Mouse (Mus musculus): ENCODE results near the gene Ddx59. TPM values are rescaled to one million over a fixed set of nuclear protein-coding genes. Genes with fewer than 3 reads are reported as not detected.

The Ddx59 gene
- polyA plus RNA-seq, 1 experiment from 2014 or later, result 20.1 TPM

- ATAC-seq (ENCODE audit: insufficient read depth, low FRiP score, low TSS enrichment) (no peak), DNase-seq (ENCODE audit: low spot score) (no peak)
- Histone ChIP-seq H3K4me1 (ENCODE audit: control insufficient read depth, insufficient read depth, low read length) (no peaks in the 10 kb centered on the region), H3K9ac (ENCODE audit: low read length) (no peak overlapping the region), H3K4me3 (ENCODE audit: low read depth, low read length) (no peak overlapping the region), H3K27me3 (ENCODE audit: control insufficient read depth, insufficient read depth, low read length) (no peaks in the 10 kb centered on the region), H3K27ac (ENCODE audit: low read depth, low read length) (no peak overlapping the region), H3K9me3 (ENCODE audit: control insufficient read depth, low read length) (no peaks in the 10 kb centered on the region), H3K36me3 (ENCODE audit: control insufficient read depth, insufficient read depth, low read length) (no peaks in the 10 kb centered on the region), H3K4me2 (ENCODE audit: low read depth) (no peak overlapping the region)
- 81% methylated on average over 6 of the region's 6 CpGs for WGBS
Observed at GRCm38 (mm10) chr1:136456741-136457140, 41.7 kb downstream of the Ddx59 start.

- Histone ChIP-seq H3K36me3 (ENCODE audit: control insufficient read depth, insufficient read depth, low read length) (no peaks in the 10 kb centered on the region), H3K4me2 (ENCODE audit: low read depth) (no peak overlapping the region), H3K9ac (ENCODE audit: low read length) (no peak overlapping the region), H3K27me3 (ENCODE audit: control insufficient read depth, insufficient read depth, low read length) (no peaks in the 10 kb centered on the region), H3K4me1 (ENCODE audit: control insufficient read depth, insufficient read depth, low read length) (no peaks in the 10 kb centered on the region), H3K9me3 (ENCODE audit: control insufficient read depth, low read length) (no peaks in the 10 kb centered on the region), H3K27ac (ENCODE audit: low read depth, low read length) (no peak overlapping the region), H3K4me3 (ENCODE audit: low read depth, low read length) (no peak overlapping the region)
- ATAC-seq (ENCODE audit: insufficient read depth, low FRiP score, low TSS enrichment), result no peak
- DNase-seq (ENCODE audit: low spot score), result no peak
- 68% methylated on average over 4 of the region's 4 CpGs for WGBS
Observed at GRCm38 (mm10) chr1:136457403-136457802, 42.3 kb downstream of the Ddx59 start.

- no peaks in the 10 kb centered on the region for H3K9me3 ChIP-seq (ENCODE audit: control insufficient read depth, low read length)
- H3K4me1 ChIP-seq (ENCODE audit: control insufficient read depth, insufficient read depth, low read length), result no peaks in the 10 kb centered on the region
- H3K9ac ChIP-seq (ENCODE audit: low read length), result no peak overlapping the region
- H3K27ac ChIP-seq (ENCODE audit: low read depth, low read length), result no peak overlapping the region
- no peak overlapping the region for H3K4me3 ChIP-seq (ENCODE audit: low read depth, low read length)
- no peaks in the 10 kb centered on the region for H3K27me3 ChIP-seq (ENCODE audit: control insufficient read depth, insufficient read depth, low read length)
- ATAC-seq (ENCODE audit: insufficient read depth, low FRiP score, low TSS enrichment) (no peak), DNase-seq (ENCODE audit: low spot score) (peak; percentile 57)
- H3K36me3 ChIP-seq (ENCODE audit: control insufficient read depth, insufficient read depth, low read length), result no peaks in the 10 kb centered on the region
- WGBS, result 32% methylated on average over 9 of the region's 9 CpGs
- H3K4me2 ChIP-seq (ENCODE audit: low read depth), result no peak overlapping the region
Observed at GRCm38 (mm10) chr1:136458691-136459245, 43.7 kb downstream of the Ddx59 start.

GRCm38 (mm10) chr1:136462443-136462842 lies 47.4 kb downstream of the Ddx59 start:
- 59% methylated on average over 10 of the region's 10 CpGs for WGBS
- Histone ChIP-seq H3K4me3 (ENCODE audit: low read depth, low read length) (no peak overlapping the region), H3K27me3 (ENCODE audit: control insufficient read depth, insufficient read depth, low read length) (no peaks in the 10 kb centered on the region), H3K4me1 (ENCODE audit: control insufficient read depth, insufficient read depth, low read length) (peaks cover 9% of the 10 kb centered on the region), H3K27ac (ENCODE audit: low read depth, low read length) (no peak overlapping the region), H3K9me3 (ENCODE audit: control insufficient read depth, low read length) (no peaks in the 10 kb centered on the region), H3K4me2 (ENCODE audit: low read depth) (no peak overlapping the region), H3K9ac (ENCODE audit: low read length) (no peak overlapping the region), H3K36me3 (ENCODE audit: control insufficient read depth, insufficient read depth, low read length) (no peaks in the 10 kb centered on the region)
- DNase-seq (ENCODE audit: low spot score) (no peak), ATAC-seq (ENCODE audit: insufficient read depth, low FRiP score, low TSS enrichment) (no peak)

GRCm38 (mm10) chr1:136465168-136465567 lies 50.1 kb downstream of the Ddx59 start:
- no peak for DNase-seq (ENCODE audit: low spot score)
- Histone ChIP-seq H3K27ac (ENCODE audit: low read depth, low read length) (no peak overlapping the region), H3K36me3 (ENCODE audit: control insufficient read depth, insufficient read depth, low read length) (no peaks in the 10 kb centered on the region), H3K4me3 (ENCODE audit: low read depth, low read length) (no peak overlapping the region), H3K4me1 (ENCODE audit: control insufficient read depth, insufficient read depth, low read length) (peaks cover 10% of the 10 kb centered on the region), H3K9me3 (ENCODE audit: control insufficient read depth, low read length) (no peaks in the 10 kb centered on the region), H3K4me2 (ENCODE audit: low read depth) (no peak overlapping the region), H3K27me3 (ENCODE audit: control insufficient read depth, insufficient read depth, low read length) (no peaks in the 10 kb centered on the region), H3K9ac (ENCODE audit: low read length) (no peak overlapping the region)
- ATAC-seq (ENCODE audit: insufficient read depth, low FRiP score, low TSS enrichment), result no peak

GRCm38 (mm10) chr1:136466143-136466811 lies 51.2 kb downstream of the Ddx59 start, which contains the start of gene Kif14:
Gene Kif14, plus strand, starts transcription at chr1:136466343.
- Histone ChIP-seq H3K36me3 (ENCODE audit: control insufficient read depth, insufficient read depth, low read length) (no peaks in the 10 kb centered on the region), H3K9me3 (ENCODE audit: control insufficient read depth, low read length) (no peaks in the 10 kb centered on the region), H3K4me1 (ENCODE audit: control insufficient read depth, insufficient read depth, low read length) (peaks cover 19% of the 10 kb centered on the region), H3K9ac (ENCODE audit: low read length) (peak within 1 kb of the TSS; percentile 70), H3K27me3 (ENCODE audit: control insufficient read depth, insufficient read depth, low read length) (no peaks in the 10 kb centered on the region), H3K4me2 (ENCODE audit: low read depth) (peak within 1 kb of the TSS; percentile 94), H3K4me3 (ENCODE audit: low read depth, low read length) (peak within 1 kb of the TSS; percentile 64), H3K27ac (ENCODE audit: low read depth, low read length) (no peak within 1 kb of the TSS)
- ATAC-seq (ENCODE audit: insufficient read depth, low FRiP score, low TSS enrichment) (peak; percentile 98), DNase-seq (ENCODE audit: low spot score) (peak; percentile 99)
- under 1% methylated on average over 52 of the region's 52 CpGs for WGBS

- H3K9me3 ChIP-seq (ENCODE audit: control insufficient read depth, low read length), result no peaks in the 10 kb centered on the region
- no peaks in the 10 kb centered on the region for H3K27me3 ChIP-seq (ENCODE audit: control insufficient read depth, insufficient read depth, low read length)
- no peak overlapping the region for H3K4me2 ChIP-seq (ENCODE audit: low read depth)
- DNase-seq (ENCODE audit: low spot score), result no peak
- H3K4me3 ChIP-seq (ENCODE audit: low read depth, low read length), result no peak overlapping the region
- ATAC-seq (ENCODE audit: insufficient read depth, low FRiP score, low TSS enrichment), result no peak
- H3K27ac ChIP-seq (ENCODE audit: low read depth, low read length), result no peak overlapping the region
- no peaks in the 10 kb centered on the region for H3K36me3 ChIP-seq (ENCODE audit: control insufficient read depth, insufficient read depth, low read length)
- WGBS, result 93% methylated on average over 4 of the region's 4 CpGs
- no peak overlapping the region for H3K9ac ChIP-seq (ENCODE audit: low read length)
- H3K4me1 ChIP-seq (ENCODE audit: control insufficient read depth, insufficient read depth, low read length), result peaks cover 19% of the 10 kb centered on the region
Observed at GRCm38 (mm10) chr1:136469408-136469807, 54.3 kb downstream of the Ddx59 start.

- H3K27ac ChIP-seq (ENCODE audit: low read depth, low read length), result no peak overlapping the region
- ATAC-seq (ENCODE audit: insufficient read depth, low FRiP score, low TSS enrichment) (peak; percentile 31; the same call in 1 of the 2 replicates), DNase-seq (ENCODE audit: low spot score) (peak; percentile 62)
- H3K4me2 ChIP-seq (ENCODE audit: low read depth), result no peak overlapping the region
- H3K4me3 ChIP-seq (ENCODE audit: low read depth, low read length), result no peak overlapping the region
- no peaks in the 10 kb centered on the region for H3K36me3 ChIP-seq (ENCODE audit: control insufficient read depth, insufficient read depth, low read length)
- H3K9ac ChIP-seq (ENCODE audit: low read length), result no peak overlapping the region; the same call in 1 of the 2 replicates
- peaks cover 19% of the 10 kb centered on the region for H3K4me1 ChIP-seq (ENCODE audit: control insufficient read depth, insufficient read depth, low read length)
- no peaks in the 10 kb centered on the region for H3K9me3 ChIP-seq (ENCODE audit: control insufficient read depth, low read length)
- WGBS, result 5% methylated on average over 6 of the region's 6 CpGs
- H3K27me3 ChIP-seq (ENCODE audit: control insufficient read depth, insufficient read depth, low read length), result no peaks in the 10 kb centered on the region
Observed at GRCm38 (mm10) chr1:136470471-136470870, 55.4 kb downstream of the Ddx59 start.
